Mouse (Mus musculus): Measurements from ENCODE around the gene Sowahc. TPM values are rescaled to one million over a fixed set of nuclear protein-coding genes. Genes with fewer than 3 reads are reported as not detected.

The Sowahc gene
- polyA plus RNA-seq, 2 experiments: 7.3 to 12.4 TPM

DNA sequence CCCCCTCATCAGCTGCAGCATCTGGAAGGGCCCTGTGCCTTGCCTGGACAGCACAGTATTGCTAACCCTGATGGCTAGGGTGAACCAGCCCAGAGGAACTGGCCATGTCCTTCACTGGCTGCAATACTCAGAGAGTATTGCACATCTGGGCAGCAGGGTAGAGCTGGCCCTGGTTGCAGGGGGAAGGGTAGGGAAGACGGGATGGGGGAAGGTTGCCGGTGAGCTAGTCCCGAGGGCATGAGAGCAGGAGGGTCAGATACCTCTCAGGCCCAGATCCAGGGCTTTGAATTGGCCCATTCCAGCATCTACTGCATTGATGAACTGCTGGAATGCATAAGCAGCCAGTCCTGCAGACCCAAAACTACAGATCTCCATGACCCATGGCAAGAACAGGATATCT, 25.0 kb upstream of the Sowahc start:
- DNase-seq (ENCODE audit: low spot score): no peak
- no peak overlapping the region for H3K9ac ChIP-seq (ENCODE audit: low read depth, low read length, severe bottlenecking)
- ATAC-seq (ENCODE audit: low FRiP score, low read depth): no peak
- H3K36me3 ChIP-seq (ENCODE audit: control insufficient read depth, insufficient read depth, low read length): peaks cover 4% of the 10 kb centered on the region; the same call in 1 of the 2 replicates
- no peaks in the 10 kb centered on the region for H3K9me3 ChIP-seq (ENCODE audit: control insufficient read depth, low read length)
- no peaks in the 10 kb centered on the region for H3K27me3 ChIP-seq (ENCODE audit: control insufficient read depth, insufficient read depth, low read length)
- H3K4me2 ChIP-seq (replicated peaks; ENCODE audit: low read depth, low read length, severe bottlenecking): no peak overlapping the region
- H3K27ac ChIP-seq (replicated peaks; ENCODE audit: low read depth, low read length): no peak overlapping the region
- no peaks in the 10 kb centered on the region for H3K4me1 ChIP-seq (ENCODE audit: control insufficient read depth, insufficient read depth, low read length)
- WGBS: 80% methylated on average over 3 of the region's 3 CpGs
- no peak for TF ChIP-seq POLR2A (IDR thresholded peaks at IDR 0.05; ENCODE audit: borderline replicate concordance, extremely low read depth, insufficient read depth, insufficient read length)
- H3K4me3 ChIP-seq (replicated peaks; ENCODE audit: low read length): no peak overlapping the region

DNA sequence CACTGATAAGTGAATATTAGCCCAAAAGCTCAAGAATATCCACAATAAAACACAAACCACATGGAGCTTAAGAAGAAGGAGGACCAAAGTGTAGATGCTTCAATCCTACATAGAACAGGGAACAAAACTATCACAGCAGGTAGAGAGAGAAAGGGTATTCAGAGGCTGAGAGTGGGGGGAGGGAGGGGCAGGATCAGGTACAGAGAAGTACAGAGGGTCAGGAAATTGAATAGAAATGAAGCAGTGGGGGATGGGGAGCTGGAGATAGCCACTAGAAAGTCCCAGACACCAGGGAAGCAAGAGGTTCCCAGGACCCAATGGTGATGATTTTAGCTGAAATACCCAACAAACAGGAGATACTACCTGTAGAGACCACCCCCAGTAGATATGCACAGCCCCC, 21.7 kb upstream of the Sowahc start:
- H3K36me3 ChIP-seq (ENCODE audit: control insufficient read depth, insufficient read depth, low read length): no peaks in the 10 kb centered on the region
- no peak overlapping the region for H3K4me3 ChIP-seq (replicated peaks; ENCODE audit: low read length)
- no peak for ATAC-seq (ENCODE audit: low FRiP score, low read depth)
- H3K27me3 ChIP-seq (ENCODE audit: control insufficient read depth, insufficient read depth, low read length): no peaks in the 10 kb centered on the region
- H3K27ac ChIP-seq (replicated peaks; ENCODE audit: low read depth, low read length): no peak overlapping the region
- no peak overlapping the region for H3K4me2 ChIP-seq (replicated peaks; ENCODE audit: low read depth, low read length, severe bottlenecking)
- H3K9ac ChIP-seq (ENCODE audit: low read depth, low read length, severe bottlenecking): no peak overlapping the region
- TF ChIP-seq POLR2A (IDR thresholded peaks at IDR 0.05; ENCODE audit: borderline replicate concordance, extremely low read depth, insufficient read depth, insufficient read length): no peak
- no peaks in the 10 kb centered on the region for H3K9me3 ChIP-seq (ENCODE audit: control insufficient read depth, low read length)
- DNase-seq (ENCODE audit: low spot score): no peak
- H3K4me1 ChIP-seq (ENCODE audit: control insufficient read depth, insufficient read depth, low read length): no peaks in the 10 kb centered on the region

- H3K4me3 ChIP-seq (replicated peaks; ENCODE audit: low read length): peak overlapping the region; percentile 82
- no peak for ATAC-seq (ENCODE audit: low FRiP score, low read depth)
- H3K4me1 ChIP-seq (ENCODE audit: control insufficient read depth, insufficient read depth, low read length): peaks cover 14% of the 10 kb centered on the region
- peak overlapping the region; percentile 96 for H3K4me2 ChIP-seq (replicated peaks; ENCODE audit: low read depth, low read length, severe bottlenecking)
- H3K27ac ChIP-seq (replicated peaks; ENCODE audit: low read depth, low read length): peak overlapping the region; percentile 89
- no peaks in the 10 kb centered on the region for H3K36me3 ChIP-seq (ENCODE audit: control insufficient read depth, insufficient read depth, low read length)
- DNase-seq (ENCODE audit: low spot score): peak; percentile 57
- H3K27me3 ChIP-seq (ENCODE audit: control insufficient read depth, insufficient read depth, low read length): no peaks in the 10 kb centered on the region
- no peaks in the 10 kb centered on the region for H3K9me3 ChIP-seq (ENCODE audit: control insufficient read depth, low read length)
- no peak for TF ChIP-seq POLR2A (IDR thresholded peaks at IDR 0.05; ENCODE audit: borderline replicate concordance, extremely low read depth, insufficient read depth, insufficient read length)
- WGBS: 1% methylated on average over 31 of the region's 39 CpGs
- H3K9ac ChIP-seq (ENCODE audit: low read depth, low read length, severe bottlenecking): peak overlapping the region; percentile 92
Measured at GRCm38 (mm10) chr10:59220824-59221472, 805 bp upstream of the Sowahc start.

DNA sequence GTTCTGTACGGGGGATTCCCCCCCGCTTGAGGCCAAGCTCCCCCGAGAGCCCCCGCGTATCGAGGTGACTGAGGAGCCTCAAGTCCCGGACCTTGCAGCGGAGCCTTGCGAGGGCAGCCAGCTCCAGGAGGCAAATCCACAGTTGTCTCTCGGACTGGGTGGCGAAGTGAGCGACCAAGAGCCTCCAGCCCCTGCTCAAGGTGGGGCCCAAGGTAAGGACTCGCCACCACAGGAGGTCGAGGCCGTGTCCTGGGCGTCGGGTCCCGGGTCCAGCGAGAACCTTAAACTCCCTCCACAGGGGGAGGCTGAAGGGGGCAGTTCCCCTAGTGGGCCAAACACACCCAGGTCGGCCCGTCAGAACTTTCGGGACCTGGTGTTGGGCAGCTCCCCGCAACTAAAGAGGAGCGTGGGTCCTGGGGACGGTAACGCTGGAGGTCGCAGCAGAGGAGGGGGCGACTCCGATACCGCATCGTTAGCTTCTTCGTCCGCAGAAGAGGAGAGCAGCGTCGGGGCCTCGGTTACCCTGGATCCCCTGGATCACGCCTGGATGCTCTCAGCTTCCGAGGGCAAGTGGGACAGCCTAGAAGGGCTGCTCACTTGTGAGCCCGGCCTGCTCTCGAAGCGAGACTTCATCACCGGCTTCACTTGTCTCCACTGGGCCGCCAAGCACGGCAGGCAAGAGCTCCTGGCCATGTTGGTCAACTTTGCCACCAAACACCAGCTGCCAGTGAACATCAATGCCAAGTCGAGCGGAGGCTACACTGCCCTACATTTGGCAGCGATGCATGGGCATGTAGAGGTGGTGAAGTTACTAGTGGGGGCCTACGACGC, 733 bp downstream of the Sowahc start:
- Histone ChIP-seq H3K4me2 (replicated peaks; ENCODE audit: low read depth, low read length, severe bottlenecking) (peak overlapping the region; percentile 96), H3K27ac (replicated peaks; ENCODE audit: low read depth, low read length) (peak overlapping the region; percentile 89), H3K4me3 (replicated peaks; ENCODE audit: low read length) (peak overlapping the region; percentile 82), H3K9ac (ENCODE audit: low read depth, low read length, severe bottlenecking) (peak overlapping the region; percentile 92), H3K27me3 (ENCODE audit: control insufficient read depth, insufficient read depth, low read length) (no peaks in the 10 kb centered on the region), H3K9me3 (ENCODE audit: control insufficient read depth, low read length) (no peaks in the 10 kb centered on the region), H3K4me1 (ENCODE audit: control insufficient read depth, insufficient read depth, low read length) (peaks cover 14% of the 10 kb centered on the region), H3K36me3 (ENCODE audit: control insufficient read depth, insufficient read depth, low read length) (no peaks in the 10 kb centered on the region)
- DNase-seq (ENCODE audit: low spot score) (no peak), ATAC-seq (ENCODE audit: low FRiP score, low read depth) (no peak)
- TF ChIP-seq POLR2A (IDR thresholded peaks at IDR 0.05; ENCODE audit: borderline replicate concordance, extremely low read depth, insufficient read depth, insufficient read length): no peak
- WGBS: 2% methylated on average over 40 of the region's 49 CpGs

GRCm38 (mm10) chr10:59223301-59223700, 1.5 kb downstream of the Sowahc start:
- H3K9ac ChIP-seq (ENCODE audit: low read depth, low read length, severe bottlenecking): peak overlapping the region; percentile 92
- DNase-seq (ENCODE audit: low spot score): no peak
- ATAC-seq (ENCODE audit: low FRiP score, low read depth): no peak

More at GRCm38 (mm10) chr10:59223301-59223700, 1.5 kb downstream of the Sowahc start:
- 43% methylated on average over 13 of the region's 14 CpGs for WGBS
- Histone ChIP-seq H3K9me3 (ENCODE audit: control insufficient read depth, low read length) (no peaks in the 10 kb centered on the region), H3K36me3 (ENCODE audit: control insufficient read depth, insufficient read depth, low read length) (no peaks in the 10 kb centered on the region), H3K27ac (replicated peaks; ENCODE audit: low read depth, low read length) (no peak overlapping the region), H3K4me2 (replicated peaks; ENCODE audit: low read depth, low read length, severe bottlenecking) (peak overlapping the region; percentile 96), H3K27me3 (ENCODE audit: control insufficient read depth, insufficient read depth, low read length) (no peaks in the 10 kb centered on the region), H3K4me1 (ENCODE audit: control insufficient read depth, insufficient read depth, low read length) (peaks cover 14% of the 10 kb centered on the region), H3K4me3 (replicated peaks; ENCODE audit: low read length) (peak overlapping the region; percentile 82)
- TF ChIP-seq POLR2A (IDR thresholded peaks at IDR 0.05; ENCODE audit: borderline replicate concordance, extremely low read depth, insufficient read depth, insufficient read length): no peak
